Mouse (Mus musculus): ENCODE results near the gene Olfr313. TPM values are rescaled to one million over a fixed set of nuclear protein-coding genes. Genes with fewer than 3 reads are reported as not detected.

Olfr313 gene
- polyA plus RNA-seq, 1 experiment from 2014 or later, result not detected

DNA sequence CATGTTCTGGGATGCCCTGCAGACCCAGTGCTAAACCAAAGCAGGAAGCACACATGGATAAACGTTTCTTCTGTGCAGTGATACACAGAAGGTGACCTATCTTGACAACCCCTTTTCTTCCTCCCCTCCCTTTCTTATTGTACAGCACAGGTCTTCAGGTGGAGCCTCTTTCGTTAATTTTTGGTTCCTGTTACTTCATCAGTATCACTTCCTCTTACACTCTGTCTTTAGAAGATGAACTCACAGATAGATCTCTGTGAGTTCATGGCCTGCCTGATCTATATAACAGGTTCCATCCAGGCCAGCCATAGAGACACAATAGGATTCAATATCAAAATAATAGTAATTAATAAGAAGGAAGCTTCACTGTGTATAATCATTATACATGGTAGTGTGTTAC is 24.7 kb upstream of the Olfr313 start:
- Histone ChIP-seq H3K9ac (no peak overlapping the region), H3K4me1 (ENCODE audit: insufficient read depth) (no peaks in the 10 kb centered on the region), H3K36me3 (ENCODE audit: insufficient read depth) (no peaks in the 10 kb centered on the region), H3K4me2 (no peak overlapping the region), H3K27ac (ENCODE audit: low read depth) (no peak overlapping the region), H3K4me3 (ENCODE audit: low read depth, low read length) (no peak overlapping the region), H3K27me3 (ENCODE audit: insufficient read depth, low read length) (no peaks in the 10 kb centered on the region), H3K9me3 (ENCODE audit: low read depth, low read length) (no peaks in the 10 kb centered on the region)
- TF ChIP-seq CTCF (IDR thresholded peaks at IDR 0.05; ENCODE audit: low read depth), result no peak
- WGBS, result 42% methylated on average over 2 of the region's 2 CpGs
- no peak for ATAC-seq (ENCODE audit: insufficient read depth)
- no peak for DNase-seq

DNA sequence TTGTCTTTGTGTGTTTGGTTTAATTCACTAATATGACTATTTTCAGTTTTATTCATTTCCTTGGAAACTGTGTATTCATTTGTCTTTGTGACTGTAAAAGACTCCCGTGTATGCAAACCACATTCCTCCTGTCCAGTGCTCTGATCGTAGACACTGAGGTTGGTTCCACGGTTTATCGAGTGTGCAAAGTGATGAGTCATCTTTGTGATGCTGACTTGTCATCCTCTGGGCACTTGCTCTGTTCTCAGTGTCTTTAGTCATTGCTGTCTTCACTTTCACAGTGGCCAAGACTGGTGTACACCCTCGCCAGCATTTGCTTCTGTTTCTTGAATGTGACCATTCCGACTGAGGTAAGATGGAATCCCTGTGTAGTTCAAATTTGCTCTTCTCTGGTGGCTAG is 24.2 kb upstream of the Olfr313 start:
- DNase-seq, result no peak
- H3K36me3 ChIP-seq (ENCODE audit: insufficient read depth), result no peaks in the 10 kb centered on the region
- ATAC-seq (ENCODE audit: insufficient read depth), result no peak
- H3K4me2 ChIP-seq, result no peak overlapping the region
- no peak overlapping the region for H3K4me3 ChIP-seq (ENCODE audit: low read depth, low read length)
- 67% methylated on average over 6 of the region's 6 CpGs for WGBS
- H3K4me1 ChIP-seq (ENCODE audit: insufficient read depth), result no peaks in the 10 kb centered on the region
- no peak overlapping the region for H3K9ac ChIP-seq
- no peak for TF ChIP-seq CTCF (IDR thresholded peaks at IDR 0.05; ENCODE audit: low read depth)
- no peaks in the 10 kb centered on the region for H3K27me3 ChIP-seq (ENCODE audit: insufficient read depth, low read length)
- no peak overlapping the region for H3K27ac ChIP-seq (ENCODE audit: low read depth)
- no peaks in the 10 kb centered on the region for H3K9me3 ChIP-seq (ENCODE audit: low read depth, low read length)

DNA sequence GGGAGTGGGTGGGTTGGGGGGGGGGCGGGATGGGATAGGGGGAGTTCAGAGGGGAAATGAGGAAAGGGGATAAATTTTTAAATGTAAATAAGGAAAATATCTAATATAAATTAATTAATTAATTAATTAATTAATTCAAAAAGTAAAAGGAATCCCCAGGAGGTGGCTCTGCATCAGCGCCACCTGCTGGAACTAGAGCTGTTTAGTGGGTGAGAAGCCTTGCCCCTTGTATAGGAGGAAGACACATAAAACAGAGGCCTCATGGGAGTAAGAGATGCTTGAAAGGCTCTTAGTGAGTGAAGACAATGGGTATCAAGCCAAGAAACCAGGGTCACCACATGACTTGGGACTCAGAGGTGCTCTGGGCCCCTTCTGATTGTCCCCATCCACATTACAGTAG is 18.9 kb upstream of the Olfr313 start:
- TF ChIP-seq CTCF (IDR thresholded peaks at IDR 0.05; ENCODE audit: low read depth), result peak; percentile 6; the same call in 1 of the 2 replicates
- WGBS, result 82% methylated on average over 2 of the region's 2 CpGs
- Histone ChIP-seq H3K4me2 (no peak overlapping the region), H3K36me3 (ENCODE audit: insufficient read depth) (no peaks in the 10 kb centered on the region), H3K9me3 (ENCODE audit: low read depth, low read length) (no peaks in the 10 kb centered on the region), H3K27me3 (ENCODE audit: insufficient read depth, low read length) (no peaks in the 10 kb centered on the region), H3K4me1 (ENCODE audit: insufficient read depth) (no peaks in the 10 kb centered on the region), H3K4me3 (ENCODE audit: low read depth, low read length) (no peak overlapping the region), H3K9ac (no peak overlapping the region), H3K27ac (ENCODE audit: low read depth) (no peak overlapping the region)
- no peak for DNase-seq
- no peak for ATAC-seq (ENCODE audit: insufficient read depth)

DNA sequence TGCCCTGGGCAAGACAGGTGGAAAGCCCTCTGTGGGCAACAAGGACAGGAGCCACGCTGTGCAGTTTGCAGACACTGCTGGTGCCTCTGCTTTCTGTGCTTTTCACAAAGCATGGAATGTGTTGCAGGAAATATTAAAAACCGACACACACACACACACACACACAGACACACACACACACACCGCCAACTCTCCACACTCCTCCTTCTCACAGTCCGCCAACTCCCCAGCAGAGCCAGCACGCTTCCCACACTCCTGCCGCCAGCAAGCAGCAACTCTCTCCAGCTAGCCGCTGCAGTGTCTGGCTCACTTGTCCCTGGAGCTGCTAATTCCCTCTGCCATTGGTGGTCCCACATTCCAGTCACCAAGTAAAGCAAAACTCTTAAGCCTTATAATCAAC is 17.9 kb upstream of the Olfr313 start:
- Histone ChIP-seq H3K4me2 (no peak overlapping the region), H3K36me3 (ENCODE audit: insufficient read depth) (no peaks in the 10 kb centered on the region), H3K27me3 (ENCODE audit: insufficient read depth, low read length) (no peaks in the 10 kb centered on the region), H3K4me1 (ENCODE audit: insufficient read depth) (no peaks in the 10 kb centered on the region), H3K9ac (no peak overlapping the region), H3K4me3 (ENCODE audit: low read depth, low read length) (no peak overlapping the region), H3K9me3 (ENCODE audit: low read depth, low read length) (no peaks in the 10 kb centered on the region), H3K27ac (ENCODE audit: low read depth) (no peak overlapping the region)
- WGBS, result 58% methylated on average over 7 of the region's 7 CpGs
- ATAC-seq (ENCODE audit: insufficient read depth) (no peak), DNase-seq (no peak)
- TF ChIP-seq CTCF (IDR thresholded peaks at IDR 0.05; ENCODE audit: low read depth), result no peak

- WGBS, result 66% methylated on average over 5 of the region's 5 CpGs
Measured at GRCm38 (mm10) chr11:58799747-58800146, 15.1 kb upstream of the Olfr313 start.

DNA sequence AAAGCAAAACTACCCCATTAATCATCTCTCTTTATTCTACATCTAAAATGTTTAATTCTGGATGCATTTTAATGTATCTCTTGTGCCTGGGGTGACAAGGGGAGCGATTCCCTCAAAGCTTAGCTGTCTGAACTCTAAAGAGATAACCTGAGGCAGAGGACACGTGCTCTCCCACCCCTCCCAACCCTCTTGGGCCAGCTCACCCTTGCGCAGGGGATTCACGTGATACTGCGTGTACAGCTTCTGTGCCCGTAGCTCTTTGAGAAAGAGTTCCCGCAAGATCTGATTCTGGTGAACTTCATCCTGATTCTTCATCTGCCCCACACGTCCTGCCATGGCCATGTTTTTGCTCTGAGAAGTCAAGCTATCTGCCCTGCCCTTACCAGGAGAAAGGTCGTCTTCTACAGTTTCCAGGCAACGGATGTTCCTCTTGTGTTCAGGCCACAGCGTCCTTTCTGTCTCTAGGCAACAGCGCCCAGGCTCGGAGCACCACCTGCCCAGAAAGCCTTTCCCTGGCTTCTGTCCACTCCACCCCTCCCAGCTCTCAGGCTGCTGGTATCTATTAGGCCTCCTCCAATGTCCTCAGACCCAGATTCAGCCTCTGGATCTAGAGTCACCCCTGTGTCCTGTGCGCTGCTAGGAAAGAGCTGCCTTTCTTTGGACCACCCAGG is 13.1 kb upstream of the Olfr313 start, which contains the start of gene Fam183b:
Gene Fam183b (minus strand): TSS at position 403 of the 671 bp plus-strand sequence.
- Histone ChIP-seq H3K36me3 (ENCODE audit: insufficient read depth) (no peaks in the 10 kb centered on the region), H3K27ac (ENCODE audit: low read depth) (no peak within 1 kb of the TSS), H3K4me2 (peak within 1 kb of the TSS; percentile 39), H3K4me1 (ENCODE audit: insufficient read depth) (no peaks in the 10 kb centered on the region), H3K4me3 (ENCODE audit: low read depth, low read length) (no peak within 1 kb of the TSS), H3K27me3 (ENCODE audit: insufficient read depth, low read length) (no peaks in the 10 kb centered on the region), H3K9me3 (ENCODE audit: low read depth, low read length) (no peaks in the 10 kb centered on the region), H3K9ac (no peak within 1 kb of the TSS)
- DNase-seq, result peak; percentile 37
- TF ChIP-seq CTCF (IDR thresholded peaks at IDR 0.05; ENCODE audit: low read depth), result no peak
- 15% methylated on average over 14 of the region's 14 CpGs for WGBS
- ATAC-seq (ENCODE audit: insufficient read depth), result 0 out of 2 replicates have a peak, but pooled peaks have one; percentile 21

More at GRCm38 (mm10) chr11:58799747-58800146, 15.1 kb upstream of the Olfr313 start:
- no peak for TF ChIP-seq CTCF (IDR thresholded peaks at IDR 0.05; ENCODE audit: low read depth)
- DNase-seq, result no peak
- H3K4me3 ChIP-seq (ENCODE audit: low read depth, low read length), result no peak overlapping the region
- no peaks in the 10 kb centered on the region for H3K9me3 ChIP-seq (ENCODE audit: low read depth, low read length)
- no peak overlapping the region for H3K4me2 ChIP-seq
- no peaks in the 10 kb centered on the region for H3K27me3 ChIP-seq (ENCODE audit: insufficient read depth, low read length)
- no peak overlapping the region for H3K9ac ChIP-seq
- no peaks in the 10 kb centered on the region for H3K36me3 ChIP-seq (ENCODE audit: insufficient read depth)
- no peak for ATAC-seq (ENCODE audit: insufficient read depth)
- H3K27ac ChIP-seq (ENCODE audit: low read depth), result no peak overlapping the region
- no peaks in the 10 kb centered on the region for H3K4me1 ChIP-seq (ENCODE audit: insufficient read depth)

DNA sequence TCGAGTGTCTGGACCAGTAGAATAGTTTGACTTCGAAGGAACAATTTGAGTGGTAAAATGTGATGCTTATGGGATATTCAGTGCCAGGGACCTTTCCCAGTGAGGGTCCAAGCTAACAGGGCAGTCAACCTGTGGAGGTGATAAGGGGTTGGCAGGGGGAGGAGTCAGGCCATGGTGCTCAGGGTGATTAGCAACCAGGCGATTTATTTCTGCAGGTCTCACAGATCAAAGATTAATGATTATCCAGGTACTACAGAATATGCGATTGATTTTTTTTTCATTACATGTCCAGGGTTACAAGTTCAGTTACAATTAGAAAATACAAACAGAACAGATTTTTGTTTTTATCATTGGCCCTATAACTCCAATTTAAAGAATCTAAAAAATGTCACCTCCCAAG is 10.9 kb upstream of the Olfr313 start:
- H3K4me1 ChIP-seq (ENCODE audit: insufficient read depth), result no peaks in the 10 kb centered on the region
- no peak for TF ChIP-seq CTCF (IDR thresholded peaks at IDR 0.05; ENCODE audit: low read depth)
- DNase-seq, result no peak
- no peaks in the 10 kb centered on the region for H3K27me3 ChIP-seq (ENCODE audit: insufficient read depth, low read length)
- H3K4me3 ChIP-seq (ENCODE audit: low read depth, low read length), result no peak overlapping the region
- H3K9ac ChIP-seq, result no peak overlapping the region
- H3K4me2 ChIP-seq, result no peak overlapping the region
- no peak for ATAC-seq (ENCODE audit: insufficient read depth)
- H3K36me3 ChIP-seq (ENCODE audit: insufficient read depth), result no peaks in the 10 kb centered on the region
- H3K9me3 ChIP-seq (ENCODE audit: low read depth, low read length), result no peaks in the 10 kb centered on the region
- no peak overlapping the region for H3K27ac ChIP-seq (ENCODE audit: low read depth)
- 45% methylated on average over 4 of the region's 4 CpGs for WGBS
